Mouse (Mus musculus) liver, adult 2 months (tissue): ENCODE data around the gene Slc38a8.

Experiments
- CTCF ChIP-seq: fragments of 200-500 bp; IDR thresholded peaks from 2 replicates; pipeline ENCODE4 v1.5.1; 2011; ENCODE audit warnings: low read depth, low read length, control low read depth
- POLR2A ChIP-seq: fragments of 200-500 bp; IDR thresholded peaks from 2 replicates; pipeline ENCODE4 v1.6.1; 2011; ENCODE audit warnings: low read length, control low read depth; ENCODE audit not compliant: insufficient read depth; ENCODE audit errors: extremely low read depth

DNA sequence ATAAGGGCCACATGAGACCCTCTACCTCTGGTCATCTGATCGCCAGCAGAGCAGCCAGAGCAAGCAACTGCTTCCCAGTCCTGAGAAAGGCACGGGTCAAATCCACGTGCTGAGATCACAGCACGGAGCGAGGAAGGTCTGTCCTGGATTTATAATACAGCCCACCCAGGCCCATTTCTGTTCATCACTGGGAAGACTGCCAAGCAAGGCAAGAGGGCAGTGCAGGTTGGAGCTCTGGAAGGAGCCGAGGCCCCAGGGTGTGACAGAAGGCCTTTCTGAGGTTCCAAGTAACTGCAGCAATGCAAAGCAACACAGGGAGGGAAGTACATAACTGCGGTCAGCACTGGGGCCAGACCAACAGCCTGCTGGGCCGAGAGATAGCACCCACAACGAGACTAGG, 9.0 kb upstream of the Slc38a8 start:
- TF ChIP-seq CTCF, result no peak
- no peak for TF ChIP-seq POLR2A
